In genomic region chr10:56453578-56454069, GRCm38 (mm10) we compare ENCODE assay signal across 16 mouse cellular contexts.
A peak's percentile ranks its signal among the peaks of the same experiment; 100 is the strongest.
DNase-seq lines count a peak whose midpoint lies in the region; ATAC-seq and TF ChIP-seq lines count a peak whose summit lies in the region.
"Had no signal": no experiment of that assay in that cellular context is flagged by ENCODE, and none has a peak within 500 bp of the region (broad histone marks: within the 10 kb centered on the region; RNA-seq: fewer than 3 reads in every experiment).

No protein-coding gene starts in this region.

- H3K27ac ChIP-seq in cerebellum, adult 2 months (ENCODE audit: insufficient read depth, low read length) = no peak overlapping the region
- no peak overlapping the region for H3K27ac ChIP-seq in intestine, embryonic 15.5 days
- H3K27ac ChIP-seq in intestine, embryonic 16.5 days (ENCODE audit: low read length) = no peak overlapping the region
- no peak overlapping the region for H3K27ac ChIP-seq in neural tube, embryonic 14.5 days (ENCODE audit: low read depth, low read length)
- no peak overlapping the region for H3K27ac ChIP-seq in neural tube, embryonic 15.5 days (replicated peaks)
- no peak overlapping the region for H3K27ac ChIP-seq in stomach, postnatal 0 days (replicated peaks)
- H3K27ac ChIP-seq: embryonic facial prominence, embryonic 13.5 days; liver, embryonic 15.5 days had no signal

- no peak overlapping the region for H3K4me3 ChIP-seq in cerebellum, adult 2 months (replicated peaks; ENCODE audit: insufficient read depth, low read depth, low read length)
- H3K4me3 ChIP-seq in intestine, embryonic 15.5 days (replicated peaks) = no peak overlapping the region
- H3K4me3 ChIP-seq in intestine, embryonic 16.5 days (ENCODE audit: low read length) = no peak overlapping the region
- no peak overlapping the region for H3K4me3 ChIP-seq in neural tube, embryonic 14.5 days (ENCODE audit: low read depth, low read length)
- no peak overlapping the region for H3K4me3 ChIP-seq in neural tube, embryonic 15.5 days (replicated peaks)
- H3K4me3 ChIP-seq in stomach, postnatal 0 days (ENCODE audit: low read depth, low read length) = no peak overlapping the region
- H3K4me3 ChIP-seq: embryonic facial prominence, embryonic 13.5 days; liver, embryonic 15.5 days had no signal

- no peaks in the 10 kb centered on the region for H3K4me1 ChIP-seq in cerebellum, adult 2 months (ENCODE audit: control insufficient read depth, insufficient read depth, low read length)
- H3K4me1 ChIP-seq in intestine, embryonic 15.5 days (replicated peaks) = no peaks in the 10 kb centered on the region
- H3K4me1 ChIP-seq in intestine, embryonic 16.5 days (ENCODE audit: control insufficient read depth, insufficient read depth, low read length) = no peaks in the 10 kb centered on the region
- no peaks in the 10 kb centered on the region for H3K4me1 ChIP-seq in neural tube, embryonic 14.5 days (ENCODE audit: control insufficient read depth, insufficient read depth, low read length)
- no peaks in the 10 kb centered on the region for H3K4me1 ChIP-seq in neural tube, embryonic 15.5 days
- H3K4me1 ChIP-seq in stomach, postnatal 0 days (replicated peaks; ENCODE audit: control insufficient read depth, insufficient read depth) = no peaks in the 10 kb centered on the region
- H3K4me1 ChIP-seq: embryonic facial prominence, embryonic 13.5 days; liver, embryonic 15.5 days had no signal

- TF ChIP-seq POLR2A in cerebellum, adult 2 months (IDR thresholded peaks at IDR 0.05; ENCODE audit: borderline replicate concordance, insufficient read depth, low read length) = no peak

- ATAC-seq in cerebellum, adult (ENCODE audit: insufficient number of reproducible peaks, low FRiP score, low TSS enrichment) = 0 out of 2 replicates have a peak, but pooled peaks have one; percentile 36
- 0 out of 2 replicates have a peak, but pooled peaks have one; percentile 51 for ATAC-seq in intestine, embryonic 15.5 days
- no peak for ATAC-seq in intestine, embryonic 16.5 days
- ATAC-seq in neural tube, embryonic 14.5 days (ENCODE audit: low read depth) = 0 out of 2 replicates have a peak, but pooled peaks have one; percentile 21
- ATAC-seq in neural tube, embryonic 15.5 days (ENCODE audit: low FRiP score) = no peak; the same call in 1 of the 2 replicates
- peak; percentile 42 for ATAC-seq in stomach, postnatal 0 days (ENCODE audit: low FRiP score, low TSS enrichment)
- ATAC-seq: activated CD4-positive, CD25-positive, alpha-beta regulatory T cell, adult 4 months; forebrain, postnatal 0 days had no signal

- WGBS in cerebellum, adult 2 months = 91% methylated on average over 4 of the region's 4 CpGs
- 90% methylated on average over 4 of the region's 4 CpGs for WGBS in intestine, embryonic 15.5 days
- 89% methylated on average over 4 of the region's 4 CpGs for WGBS in intestine, embryonic 16.5 days
- 95% methylated on average over 4 of the region's 4 CpGs for WGBS in neural tube, embryonic 14.5 days
- WGBS in neural tube, embryonic 15.5 days = 93% methylated on average over 4 of the region's 4 CpGs
- 83% methylated on average over 4 of the region's 4 CpGs for WGBS in stomach, postnatal 0 days

- H3K36me3 ChIP-seq in intestine, embryonic 15.5 days = no peaks in the 10 kb centered on the region
- H3K36me3 ChIP-seq in intestine, embryonic 16.5 days (ENCODE audit: control insufficient read depth, insufficient read depth, low read length) = no peaks in the 10 kb centered on the region
- H3K36me3 ChIP-seq in neural tube, embryonic 14.5 days (ENCODE audit: control insufficient read depth, insufficient read depth, low read length) = no peaks in the 10 kb centered on the region
- H3K36me3 ChIP-seq in neural tube, embryonic 15.5 days = no peaks in the 10 kb centered on the region
- no peaks in the 10 kb centered on the region for H3K36me3 ChIP-seq in stomach, postnatal 0 days (ENCODE audit: control insufficient read depth, insufficient read depth, low read length)
- H3K36me3 ChIP-seq: embryonic facial prominence, embryonic 13.5 days; liver, embryonic 15.5 days had no signal

- H3K27me3 ChIP-seq in cerebellum, adult 2 months (ENCODE audit: control insufficient read depth, insufficient read depth, low read length) = no peaks in the 10 kb centered on the region
- no peaks in the 10 kb centered on the region for H3K27me3 ChIP-seq in intestine, embryonic 15.5 days (replicated peaks)
- no peaks in the 10 kb centered on the region for H3K27me3 ChIP-seq in intestine, embryonic 16.5 days (replicated peaks; ENCODE audit: control insufficient read depth, insufficient read depth, low read length)
- H3K27me3 ChIP-seq in neural tube, embryonic 14.5 days (ENCODE audit: control insufficient read depth, insufficient read depth, low read length) = no peaks in the 10 kb centered on the region
- no peaks in the 10 kb centered on the region for H3K27me3 ChIP-seq in neural tube, embryonic 15.5 days (replicated peaks)
- no peaks in the 10 kb centered on the region for H3K27me3 ChIP-seq in stomach, postnatal 0 days (ENCODE audit: control insufficient read depth, insufficient read depth, low read length)
- H3K27me3 ChIP-seq: embryonic facial prominence, embryonic 13.5 days; liver, embryonic 15.5 days had no signal

- H3K4me2 ChIP-seq in intestine, embryonic 15.5 days (replicated peaks) = no peak overlapping the region
- H3K4me2 ChIP-seq in intestine, embryonic 16.5 days (ENCODE audit: low read depth, low read length) = no peak overlapping the region
- H3K4me2 ChIP-seq in neural tube, embryonic 14.5 days (ENCODE audit: low read depth, low read length) = no peak overlapping the region
- H3K4me2 ChIP-seq in neural tube, embryonic 15.5 days = no peak overlapping the region
- no peak overlapping the region for H3K4me2 ChIP-seq in stomach, postnatal 0 days (replicated peaks; ENCODE audit: low read depth)
- H3K4me2 ChIP-seq: embryonic facial prominence, embryonic 13.5 days; liver, embryonic 15.5 days had no signal

- H3K9me3 ChIP-seq in intestine, embryonic 15.5 days = no peaks in the 10 kb centered on the region
- no peaks in the 10 kb centered on the region for H3K9me3 ChIP-seq in intestine, embryonic 16.5 days (ENCODE audit: control insufficient read depth, low read length)
- no peaks in the 10 kb centered on the region for H3K9me3 ChIP-seq in neural tube, embryonic 14.5 days (ENCODE audit: control insufficient read depth, low read length)
- no peaks in the 10 kb centered on the region for H3K9me3 ChIP-seq in neural tube, embryonic 15.5 days (replicated peaks)
- no peaks in the 10 kb centered on the region for H3K9me3 ChIP-seq in stomach, postnatal 0 days (ENCODE audit: control insufficient read depth, low read length)
- H3K9me3 ChIP-seq: embryonic facial prominence, embryonic 13.5 days; liver, embryonic 15.5 days had no signal

- no peak for DNase-seq in cerebellum, adult 2 months
- DNase-seq in stomach, postnatal 0 days (ENCODE audit: low spot score) = peak; percentile 31
- no peak for DNase-seq in lung, postnatal 4 days
- DNase-seq: adrenal gland, postnatal 10 days; cerebellum, postnatal 10 days; forebrain, postnatal 0 days; heart, postnatal 36 days; kidney, adult 8-10 months had no signal

- no peak for TF ChIP-seq EP300 in stomach, postnatal 0 days (optimal IDR thresholded peaks at IDR 0.05)

- TF ChIP-seq CTCF in cerebellum, adult 2 months (IDR thresholded peaks at IDR 0.05; ENCODE audit: borderline replicate concordance, insufficient read depth, low read depth, low read length) = no peak
- no peak for TF ChIP-seq CTCF in stomach, postnatal 0 days (IDR thresholded peaks at IDR 0.05; ENCODE audit: low read depth)

- H3K9ac ChIP-seq in intestine, embryonic 15.5 days = no peak overlapping the region
- H3K9ac ChIP-seq in intestine, embryonic 16.5 days (ENCODE audit: low read depth, low read length) = no peak overlapping the region
- H3K9ac ChIP-seq in neural tube, embryonic 14.5 days (replicated peaks; ENCODE audit: low read depth, low read length) = no peak overlapping the region
- H3K9ac ChIP-seq in neural tube, embryonic 15.5 days (replicated peaks) = no peak overlapping the region
- no peak overlapping the region for H3K9ac ChIP-seq in stomach, postnatal 0 days (ENCODE audit: low read length)
- H3K9ac ChIP-seq: embryonic facial prominence, embryonic 13.5 days; forebrain, postnatal 0 days; liver, embryonic 15.5 days had no signal

Comparison
In these comparisons a context has a peak if more than half of its experiments do, and no peak if none do; other contexts are left out.
1. ATAC-seq: peak in cerebellum, adult (single experiment), intestine, embryonic 15.5 days (single experiment), neural tube, embryonic 14.5 days (single experiment) and stomach, postnatal 0 days (single experiment); none in intestine, embryonic 16.5 days (single experiment) and neural tube, embryonic 15.5 days (single experiment).